Mouse (Mus musculus) spleen, adult 18-20 months (tissue): ENCODE measurements around the gene Unc13a.

ENCODE experiments used
- DNase-seq, 2 experiments: peaks; one replicate each; pipeline ENCODE4 v3.0.0; 2022; ENCODE audit warnings: mixed read lengths in 2 of 2

Unc13a gene

DNA sequence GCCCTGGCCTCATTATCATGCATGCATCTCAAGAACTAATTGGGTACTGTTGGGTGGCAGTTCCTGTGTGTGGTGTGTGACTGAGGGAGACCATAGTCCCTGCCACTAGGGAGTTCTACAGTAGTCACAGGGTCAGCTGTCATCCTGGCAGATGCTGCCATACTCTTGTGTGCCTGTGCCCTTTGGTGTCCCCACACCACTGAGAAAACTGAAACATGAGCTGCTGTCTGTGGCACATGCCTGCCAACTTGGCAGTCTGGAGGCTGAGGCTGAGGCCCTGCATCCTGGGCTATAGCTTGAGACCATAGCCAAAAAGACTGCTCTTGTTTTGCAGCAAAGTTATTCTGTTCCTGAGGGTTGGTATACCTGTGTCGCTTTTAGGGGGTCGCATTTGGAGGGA is 51.8 kb downstream of the Unc13a start:
- DNase-seq = no peak

DNA sequence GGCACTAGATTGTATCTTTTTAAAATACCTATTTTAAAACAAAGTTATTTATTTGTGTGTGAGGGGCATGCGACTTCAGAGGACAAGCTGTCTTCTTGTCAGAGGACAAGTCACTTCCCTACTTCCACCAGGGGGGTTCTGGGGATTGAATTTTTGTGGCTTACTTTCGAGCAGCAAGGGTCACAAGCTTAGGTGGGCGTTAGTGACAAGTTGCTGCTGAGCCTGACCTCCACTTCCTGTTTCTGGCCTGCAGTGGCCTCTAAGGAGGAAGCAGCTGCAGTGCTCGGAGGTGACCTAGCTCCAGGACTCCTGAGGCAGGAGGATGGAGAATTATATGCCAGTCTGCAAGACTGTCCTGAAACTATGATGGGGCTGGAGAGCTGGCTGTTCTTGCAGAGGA is 58.1 kb downstream of the Unc13a start:
- DNase-seq = no peak

DNA sequence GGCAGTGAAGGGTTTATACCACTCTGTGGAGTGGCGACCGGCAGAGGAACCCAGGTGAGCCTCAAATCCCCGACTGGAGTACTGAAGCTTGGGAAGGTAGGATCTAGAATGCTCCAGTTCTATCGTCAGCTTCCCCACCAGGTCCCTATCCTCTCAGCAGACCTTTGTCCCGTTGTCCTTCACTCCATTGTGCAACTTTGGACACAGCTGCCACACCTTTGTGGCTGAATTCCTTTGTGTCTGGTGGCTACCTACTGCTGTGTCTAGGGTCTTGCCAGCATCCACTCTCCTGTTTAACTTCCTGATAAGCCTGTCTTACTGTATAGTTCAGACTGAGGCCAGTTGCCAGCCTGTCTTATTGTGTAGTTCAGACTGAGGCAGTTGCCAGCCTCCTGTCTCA is 59.4 kb downstream of the Unc13a start:
- DNase-seq = no peak

DNA sequence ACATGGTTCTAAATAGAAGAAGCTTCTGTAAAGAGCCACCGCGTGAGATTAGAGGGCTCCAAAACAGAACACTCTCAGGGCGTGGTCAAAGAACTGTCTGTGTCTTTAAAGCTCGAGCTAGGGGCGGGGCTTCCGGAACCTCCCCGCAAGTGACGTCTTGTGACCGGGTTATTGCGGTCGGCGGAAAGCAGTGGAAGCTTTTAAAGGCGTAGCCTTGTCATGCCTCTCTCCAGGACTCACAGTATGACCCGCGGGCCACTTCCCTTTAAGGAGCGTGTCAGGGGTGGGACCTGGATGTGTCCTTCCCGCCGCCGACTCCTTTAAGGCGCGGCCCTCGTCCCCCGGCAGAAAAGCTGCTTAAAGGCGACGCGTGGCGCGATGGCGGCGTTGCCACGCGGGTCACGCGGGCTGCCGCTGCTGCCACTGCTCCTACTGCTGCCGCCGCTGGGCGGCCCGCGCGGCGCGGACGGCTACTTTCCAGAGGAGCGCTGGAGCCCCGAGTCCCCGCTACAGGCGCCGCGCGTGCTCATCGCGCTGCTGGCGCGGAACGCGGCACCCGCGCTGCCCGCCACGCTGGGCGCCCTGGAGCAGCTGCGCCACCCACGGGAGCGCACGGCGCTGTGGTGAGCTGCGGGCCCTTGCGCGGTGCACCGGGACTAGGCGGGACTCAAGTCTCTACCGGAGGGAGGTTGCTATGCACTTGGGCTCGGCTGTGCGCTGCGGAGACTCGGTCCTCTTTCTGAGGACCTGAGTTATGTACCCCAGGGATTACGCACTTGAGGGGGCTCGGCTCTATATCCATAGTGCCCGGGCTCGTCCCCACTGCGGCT is 60.5 kb downstream of the Unc13a start, which contains the start of gene Colgalt1:
Colgalt1 (plus strand) TSS at position 177 of the 830 bp plus-strand sequence.
- peak; percentile 95 for DNase-seq

GRCm38 (mm10) chr8:71604021-71604420 is 67.5 kb downstream of the Unc13a start:
- DNase-seq = no peak

- peak in 1 of 2 experiments; percentile 27 for DNase-seq
Measured at GRCm38 (mm10) chr8:71602666-71603334, 68.8 kb downstream of the Unc13a start.

- peak; percentile 29 to 46 for DNase-seq
Measured at GRCm38 (mm10) chr8:71601939-71602665, 69.5 kb downstream of the Unc13a start.

DNA sequence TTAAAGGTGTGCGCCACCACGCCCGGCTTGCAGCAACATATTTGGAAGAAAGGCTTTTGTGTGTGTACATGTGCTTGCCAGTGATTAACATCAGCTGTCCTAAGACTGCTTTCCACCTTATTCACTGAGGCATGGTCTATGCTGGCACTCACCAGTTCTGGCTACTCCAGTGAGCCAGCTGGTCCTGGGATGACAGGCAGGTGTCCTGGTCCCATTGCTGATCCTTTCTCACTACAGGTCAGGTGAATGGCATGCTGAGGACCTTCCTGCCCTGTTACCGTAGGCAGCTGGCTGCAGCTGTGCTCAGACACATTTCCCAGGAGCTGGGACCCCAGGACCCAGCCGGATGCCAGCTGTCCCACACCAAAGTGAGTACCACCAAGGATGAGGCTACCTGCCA is 72.7 kb downstream of the Unc13a start:
- no peak for DNase-seq

- DNase-seq = no peak
Measured at GRCm38 (mm10) chr8:71598375-71598774, 73.2 kb downstream of the Unc13a start.

- DNase-seq = peak; percentile 39 to 53
Measured at GRCm38 (mm10) chr8:71597451-71597850, 74.1 kb downstream of the Unc13a start, which contains the start of gene Fam129c. Gene Fam129c, plus strand, starts transcription at chr8:71597648.

- DNase-seq = peak; percentile 67 to 69
Measured at GRCm38 (mm10) chr8:71596798-71597197, 74.8 kb downstream of the Unc13a start.

DNA sequence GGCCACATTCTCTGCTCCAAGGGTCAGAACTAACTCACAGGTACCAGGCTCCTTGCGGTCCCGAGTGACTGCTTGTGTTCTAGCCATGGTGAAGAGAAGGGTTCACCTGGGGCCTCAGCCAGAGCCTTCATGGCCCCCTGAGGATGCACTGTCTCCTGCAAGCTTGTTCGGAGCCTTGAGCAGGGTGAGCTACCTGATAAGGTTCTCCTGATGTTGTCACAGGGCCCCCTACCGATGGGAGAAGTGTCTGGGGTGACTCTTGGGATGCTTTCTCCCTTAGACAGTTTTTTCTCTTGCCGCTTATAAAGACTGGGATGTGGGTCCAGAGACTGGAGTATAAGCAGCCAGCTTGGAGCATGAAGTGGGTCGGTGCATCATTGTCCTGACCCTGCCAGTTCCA is 75.2 kb downstream of the Unc13a start:
- no peak for DNase-seq

- peak; percentile 82 to 93 for DNase-seq
Measured at GRCm38 (mm10) chr8:71595862-71596261, 75.7 kb downstream of the Unc13a start.

DNA sequence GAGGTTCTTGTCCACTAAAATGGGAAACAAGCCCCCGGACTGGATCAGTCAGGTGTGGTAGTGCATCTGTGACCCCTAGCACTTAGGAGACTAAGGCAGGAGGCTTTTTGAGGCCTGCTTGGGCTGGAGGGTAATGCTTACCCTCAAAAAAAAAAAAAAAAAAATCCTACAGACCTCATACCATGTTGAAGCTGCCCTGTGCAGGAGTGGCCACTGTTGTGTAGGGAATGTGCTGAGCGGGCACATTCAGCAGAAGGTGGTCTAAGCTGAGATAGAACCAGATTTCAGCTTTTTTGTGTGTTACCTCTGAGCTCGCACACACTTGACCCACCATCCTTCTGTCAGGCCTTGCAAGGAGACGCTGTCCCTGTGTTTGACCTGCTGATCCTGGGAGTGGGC is 77.2 kb downstream of the Unc13a start:
- no peak for DNase-seq

GRCm38 (mm10) chr8:71593556-71594323 is 77.8 kb downstream of the Unc13a start:
- DNase-seq = no peak

DNA sequence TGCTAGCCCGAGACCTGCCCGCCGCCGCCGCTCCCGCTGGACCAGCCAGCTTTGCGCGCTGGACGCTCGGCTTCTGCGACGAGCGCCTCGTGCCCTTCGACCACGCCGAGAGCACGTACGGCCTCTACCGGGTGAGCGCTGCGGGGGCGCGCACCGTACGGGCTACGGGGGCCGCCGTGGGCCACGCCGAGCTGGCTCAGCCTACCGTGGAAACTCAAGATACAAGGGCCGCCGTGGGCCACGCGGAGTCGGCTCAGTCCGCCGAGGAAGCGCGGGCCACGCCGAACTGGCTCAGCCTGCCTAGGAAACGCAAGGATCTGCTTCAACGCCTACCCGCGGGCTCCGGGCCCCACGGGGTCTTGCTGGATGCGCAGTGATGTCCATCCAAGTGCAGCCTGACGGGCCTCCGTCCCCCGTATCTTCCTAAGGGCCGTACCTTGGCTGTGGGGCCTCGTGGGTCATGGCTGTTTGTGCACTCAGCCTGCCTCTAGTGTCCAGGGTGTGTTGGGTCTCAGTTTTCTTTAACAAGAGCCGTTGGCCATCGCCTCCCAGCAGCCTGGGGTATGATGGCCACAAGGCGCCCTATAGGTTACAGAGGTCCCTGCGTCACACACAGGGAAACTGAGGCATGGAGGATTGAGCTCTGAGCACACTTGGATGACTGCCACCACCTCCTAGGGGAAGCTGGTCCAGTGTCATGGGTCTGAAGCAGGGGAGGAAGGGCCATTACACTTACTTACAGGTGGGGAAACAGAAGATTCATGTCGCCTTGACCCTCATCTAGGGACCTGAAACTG is 79.0 kb downstream of the Unc13a start:
- peak; percentile 70 to 73 for DNase-seq

GRCm38 (mm10) chr8:71591471-71592373 is 79.8 kb downstream of the Unc13a start, which contains the start of gene Pgls:
Gene Pgls, plus strand, starts transcription at chr8:71592176.
- DNase-seq = peak; percentile 92 to 94

DNA sequence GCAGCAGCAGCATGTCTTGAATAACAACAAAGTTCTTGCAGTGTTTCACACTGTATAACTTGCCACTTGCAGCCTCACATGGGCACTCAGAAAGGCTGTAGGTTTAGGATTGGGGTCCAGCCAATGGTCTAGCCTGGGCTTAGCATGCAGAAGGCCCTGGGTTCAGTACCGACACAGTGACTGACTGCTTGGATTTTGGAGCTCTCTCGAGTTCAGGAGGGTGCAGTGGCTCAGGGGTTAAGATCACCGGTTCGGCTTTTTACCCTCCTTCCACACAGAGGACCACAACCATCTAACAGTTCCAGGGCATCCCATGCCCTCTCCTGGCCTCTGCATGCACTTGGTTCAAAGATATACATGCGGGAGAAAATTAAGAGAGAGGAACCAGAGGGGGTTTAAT is 80.5 kb downstream of the Unc13a start:
- no peak for DNase-seq

- no peak for DNase-seq
Measured at GRCm38 (mm10) chr8:71588762-71589161, 82.8 kb downstream of the Unc13a start.

- DNase-seq = no peak
Measured at GRCm38 (mm10) chr8:71586891-71587290, 84.7 kb downstream of the Unc13a start.
